Mouse (Mus musculus) embryo, embryonic 9.5 days (tissue): ENCODE results near the gene Trim44.

Experiments
- DNase-seq: peaks from one replicate; pipeline ENCODE4 v3.0.0-alpha.2; 2017; ENCODE audit errors: extremely low spot score

Trim44 gene

DNA sequence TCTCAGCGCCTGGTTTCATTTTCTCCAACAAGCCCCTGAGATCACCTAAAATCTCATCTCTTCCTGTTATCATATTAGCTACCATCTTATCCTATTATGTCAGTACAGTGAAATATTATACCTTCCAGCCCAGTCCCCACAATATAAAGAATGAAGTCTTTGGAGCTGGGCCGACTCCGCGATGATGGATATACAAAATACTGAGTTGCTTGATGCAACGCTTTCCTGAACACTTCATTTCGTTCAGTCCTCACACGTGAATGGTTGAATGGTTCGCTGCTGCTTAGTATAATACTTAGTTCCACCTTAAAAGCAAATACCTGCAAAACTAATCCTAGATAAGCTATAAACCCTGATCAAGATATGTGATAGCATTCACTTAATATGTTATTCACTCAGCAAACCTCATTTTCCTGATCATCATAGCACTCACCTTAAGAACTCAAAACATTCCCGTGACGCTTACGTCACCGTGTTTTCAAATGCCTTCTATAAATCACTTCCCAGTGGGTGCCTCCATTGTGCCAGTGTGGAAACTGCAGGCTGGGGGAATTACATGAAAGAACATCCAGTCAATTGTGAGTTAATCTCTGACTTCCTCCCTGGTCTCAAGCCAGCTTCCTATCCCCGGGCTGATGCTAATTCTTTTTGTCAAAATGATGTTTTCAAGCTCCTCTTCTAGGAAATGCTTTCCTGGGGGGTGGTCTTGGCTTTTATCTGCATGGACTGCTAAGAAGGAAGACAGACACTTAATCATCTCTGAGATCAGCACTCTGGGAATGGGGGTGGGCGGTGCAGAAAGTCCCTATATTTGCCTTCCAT lies at the start of gene Trim44:
Trim44 (minus strand) TSS at position 466 of the 822 bp plus-strand sequence.
- peak; percentile 42 for DNase-seq

DNA sequence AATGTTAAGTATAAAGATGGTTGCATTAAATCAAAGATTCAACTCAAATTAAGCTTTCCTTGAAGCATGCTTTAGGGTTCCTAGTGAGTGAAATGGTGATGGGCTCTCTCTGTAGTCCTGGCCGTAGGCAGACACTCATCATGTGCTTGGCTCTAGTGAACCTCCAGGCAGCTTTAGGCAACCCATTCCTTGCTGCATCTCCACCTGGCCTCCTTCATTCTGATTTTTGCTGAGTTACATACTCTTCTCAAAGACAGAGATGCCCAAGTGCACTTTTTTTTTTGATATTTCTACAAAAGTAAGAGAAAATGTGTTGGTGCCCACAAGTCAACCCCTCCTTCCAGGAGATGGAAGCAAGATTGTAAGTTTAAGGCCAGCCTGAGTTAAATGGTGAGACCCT lies 47.5 kb upstream of the Trim44 start:
- no peak for DNase-seq

DNA sequence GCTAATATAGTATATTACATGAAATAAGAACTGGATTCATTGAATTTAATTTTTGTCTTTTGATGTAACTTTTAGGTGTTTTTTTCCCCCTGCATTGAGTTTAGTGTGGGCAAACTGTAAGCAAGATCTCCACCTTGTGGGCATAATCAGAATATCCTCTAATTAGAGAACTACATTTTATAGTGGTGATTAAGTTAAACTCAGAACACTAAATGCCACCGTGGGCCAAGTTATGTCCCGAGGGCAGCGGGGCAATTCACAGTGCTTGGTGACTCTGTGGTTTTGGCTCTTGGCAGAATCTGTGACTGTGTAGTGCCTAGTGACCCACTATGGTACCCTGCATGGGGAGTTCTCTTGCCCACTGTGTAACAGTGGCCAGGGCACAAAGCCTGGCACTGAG lies 45.8 kb upstream of the Trim44 start:
- no peak for DNase-seq

DNA sequence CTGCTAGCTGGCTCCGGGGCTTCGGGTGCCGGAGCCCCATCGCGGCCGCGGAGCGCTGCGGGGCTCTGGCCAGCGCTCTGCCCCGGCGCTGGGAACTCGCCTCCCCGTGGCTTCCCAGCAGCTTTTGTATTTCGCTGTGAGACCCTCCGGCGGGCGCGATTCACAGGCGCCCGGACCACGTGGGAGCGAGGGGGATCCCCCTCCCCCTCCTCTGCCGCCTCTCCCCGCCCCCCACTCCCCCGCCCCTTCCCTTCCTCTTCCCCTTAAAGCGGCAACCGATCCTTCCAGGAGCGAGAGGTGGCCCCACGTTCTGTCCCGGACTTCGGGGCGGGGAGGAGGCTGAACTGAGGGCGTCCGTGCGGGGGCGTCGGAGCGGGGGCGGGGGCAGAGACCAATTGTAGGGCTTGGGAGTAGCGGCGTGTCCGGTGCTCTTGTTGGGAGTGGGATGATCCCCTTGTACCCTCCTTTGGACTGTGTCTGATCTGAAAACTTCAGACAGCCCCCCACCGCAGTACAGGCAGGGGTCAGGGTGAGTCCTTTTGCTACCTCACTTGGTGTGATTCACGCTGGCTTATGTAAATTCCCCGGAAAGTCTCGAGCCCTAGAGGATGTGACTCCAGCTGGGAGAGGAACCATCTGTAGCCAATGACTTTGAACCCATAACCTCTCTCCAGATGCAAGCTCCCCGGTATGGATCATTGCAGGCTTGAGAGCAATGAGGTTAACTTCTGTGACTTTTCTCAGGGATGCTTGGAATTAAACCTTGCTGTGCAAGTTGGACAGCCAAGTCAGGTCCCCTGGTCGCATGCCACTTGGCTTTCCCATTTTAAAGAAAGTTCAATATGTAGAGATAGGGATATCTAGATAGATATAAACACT lies 44.3 kb upstream of the Trim44 start, which contains the start of gene Fjx1:
Fjx1 (minus strand) TSS at position 829 of the 879 bp plus-strand sequence.
- peak; percentile 90 for DNase-seq

DNA sequence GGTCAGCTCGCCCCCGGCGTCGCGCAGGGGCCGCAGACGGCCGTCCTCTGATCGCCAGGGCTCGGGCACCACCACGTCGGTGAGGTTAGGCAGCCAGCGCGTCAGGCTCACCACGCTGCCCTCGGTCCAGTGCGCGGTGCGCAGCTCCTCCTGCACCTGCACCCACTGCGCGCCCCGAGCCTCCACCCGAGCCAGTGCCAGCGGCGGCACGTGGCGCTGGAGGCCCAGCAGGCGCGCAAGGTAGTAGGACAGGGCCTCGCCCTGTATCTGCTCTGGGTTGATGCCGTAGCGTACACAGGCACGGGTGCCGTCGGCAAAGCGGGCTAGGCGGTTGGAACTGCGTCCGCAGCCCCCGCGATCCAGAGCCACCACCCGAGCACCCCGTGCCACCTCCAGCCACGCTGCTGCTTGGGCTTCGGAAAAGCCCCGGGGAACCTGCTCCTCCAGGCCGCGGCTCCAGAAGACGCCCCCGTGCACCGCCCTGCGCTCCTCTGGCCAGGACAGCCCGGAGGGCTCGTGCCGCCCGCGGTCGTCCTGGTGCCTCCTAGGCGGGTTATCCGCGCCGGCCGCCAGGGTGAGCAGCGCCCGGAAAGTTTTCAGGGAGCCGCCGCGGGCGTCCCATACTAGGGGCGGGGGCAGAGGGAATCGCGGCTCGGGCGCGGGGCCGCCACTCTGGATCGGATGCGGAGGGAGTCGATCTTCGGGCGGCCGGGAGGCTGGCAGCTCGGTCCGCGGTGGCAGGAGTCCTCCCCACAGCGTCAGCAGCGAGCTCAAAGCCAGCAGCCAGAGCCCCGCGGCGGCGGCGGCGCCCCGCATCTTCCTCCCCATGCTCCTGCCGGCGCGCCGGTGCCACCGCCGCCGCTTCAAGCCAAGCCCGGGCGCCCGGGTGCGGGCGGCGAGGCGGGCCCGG lies 43.4 kb upstream of the Trim44 start:
- DNase-seq = peak; percentile 70

DNA sequence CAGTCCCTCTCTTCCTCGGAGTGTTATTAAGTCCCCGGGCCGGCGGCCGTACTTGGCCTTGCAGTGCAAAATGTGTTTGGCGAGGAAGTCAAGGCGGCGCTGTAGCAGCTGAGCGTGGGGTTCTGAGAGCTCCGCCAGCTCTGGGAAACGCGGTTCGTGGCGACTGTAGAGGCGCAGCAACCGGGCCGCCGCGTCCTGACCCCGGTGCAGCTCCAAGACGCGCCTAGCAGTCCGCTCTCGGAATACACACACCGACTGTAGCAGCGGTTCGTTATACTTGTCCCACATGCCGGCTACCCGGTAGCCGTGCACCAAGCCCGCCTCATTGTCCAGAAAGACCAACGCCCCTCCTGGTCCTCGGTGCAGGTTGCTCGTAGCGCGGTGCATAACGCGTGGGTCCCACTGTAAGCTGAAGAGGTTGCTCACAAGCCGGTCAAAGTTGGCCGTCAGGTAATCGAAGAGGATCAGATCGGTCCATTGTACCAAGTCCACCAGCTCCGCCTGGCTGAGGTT lies 42.7 kb upstream of the Trim44 start:
- DNase-seq = peak; percentile 68

DNA sequence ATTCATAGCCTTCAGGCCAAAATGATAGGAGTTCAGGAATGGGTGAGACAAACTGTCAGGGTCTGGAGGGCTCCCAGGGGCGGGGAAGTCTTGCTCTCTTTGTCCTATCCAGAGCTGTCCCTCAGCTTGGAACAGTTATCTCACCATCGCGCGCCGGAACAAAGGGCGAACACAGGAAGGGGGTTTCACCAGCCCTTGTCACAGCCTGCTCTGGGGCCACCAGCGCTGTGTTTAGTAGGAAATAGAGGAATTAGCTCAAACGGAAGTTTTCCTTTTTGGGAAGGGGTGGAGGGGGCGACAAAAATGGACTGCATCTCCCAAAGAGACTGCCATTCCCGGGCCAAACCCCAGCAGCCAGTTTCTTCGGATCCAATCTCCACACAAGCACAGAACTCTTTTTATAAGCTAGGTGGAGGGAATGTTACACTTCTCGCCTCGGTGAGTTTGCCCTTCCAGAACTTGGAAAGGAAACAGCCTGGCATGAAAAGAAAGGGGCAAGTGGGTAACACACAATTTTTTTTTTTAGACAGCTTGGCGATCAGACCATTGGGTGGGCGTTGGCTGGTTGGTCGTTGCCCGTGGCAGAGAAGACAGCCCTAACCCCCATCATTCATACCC lies 42.1 kb upstream of the Trim44 start:
- peak; percentile 76 for DNase-seq

DNA sequence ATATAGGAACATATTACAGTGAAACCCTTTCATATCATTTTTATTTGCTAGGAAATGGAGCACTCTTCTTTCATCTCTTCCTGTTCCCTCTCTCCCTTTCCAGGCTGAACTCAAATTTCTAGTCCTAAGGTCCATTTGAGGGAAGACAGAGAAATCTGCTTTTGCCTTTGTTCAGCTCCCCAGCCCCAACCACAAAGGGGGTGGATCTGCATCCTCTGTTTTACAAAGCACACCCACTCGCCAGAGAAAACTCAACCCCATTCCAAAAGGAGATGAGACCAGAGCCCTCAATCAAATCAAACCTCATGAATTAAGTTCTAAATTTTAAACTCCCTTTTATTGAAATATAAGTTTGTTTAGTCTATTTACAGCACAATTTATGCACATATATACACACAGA lies 41.4 kb upstream of the Trim44 start:
- DNase-seq = no peak

DNA sequence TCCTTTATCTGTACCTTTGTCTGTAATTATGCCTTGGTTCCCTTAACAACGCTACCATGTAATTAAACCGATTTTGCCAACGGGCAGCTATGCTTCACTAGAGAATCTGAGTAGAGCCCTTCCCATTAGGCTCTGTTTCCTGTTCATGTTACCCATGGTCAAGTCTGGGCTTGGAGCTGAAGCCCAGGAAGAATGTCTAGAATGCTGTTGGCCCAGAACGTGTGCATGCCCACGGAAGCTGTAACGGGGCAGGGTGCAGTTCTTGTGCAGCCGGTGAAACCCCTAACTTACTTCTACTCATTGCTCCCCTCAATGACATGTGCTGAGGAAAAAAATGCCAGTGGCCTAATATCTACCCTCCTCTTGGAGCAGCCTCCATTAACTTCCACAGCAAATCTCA lies 40.2 kb upstream of the Trim44 start:
- DNase-seq = no peak

DNA sequence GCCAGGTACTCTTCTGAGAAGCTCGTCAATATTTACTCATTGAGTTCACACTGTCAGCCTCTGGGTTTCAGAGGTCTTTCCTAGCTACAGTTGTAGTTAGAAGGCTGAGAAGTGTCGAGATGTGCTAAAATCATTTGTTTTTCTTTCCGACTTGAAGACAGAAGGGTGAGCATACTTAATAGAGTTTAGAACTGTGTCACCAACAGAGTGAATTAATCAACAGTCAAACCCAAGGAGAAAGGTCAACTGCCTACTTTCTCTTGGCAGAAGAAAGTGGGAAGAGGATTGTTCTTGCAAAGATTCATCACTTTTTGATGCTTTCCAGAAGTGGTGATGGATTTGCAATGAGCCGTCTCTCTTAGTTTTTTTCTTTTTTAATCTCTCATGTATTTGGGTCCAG lies 39.2 kb upstream of the Trim44 start:
- no peak for DNase-seq

DNA sequence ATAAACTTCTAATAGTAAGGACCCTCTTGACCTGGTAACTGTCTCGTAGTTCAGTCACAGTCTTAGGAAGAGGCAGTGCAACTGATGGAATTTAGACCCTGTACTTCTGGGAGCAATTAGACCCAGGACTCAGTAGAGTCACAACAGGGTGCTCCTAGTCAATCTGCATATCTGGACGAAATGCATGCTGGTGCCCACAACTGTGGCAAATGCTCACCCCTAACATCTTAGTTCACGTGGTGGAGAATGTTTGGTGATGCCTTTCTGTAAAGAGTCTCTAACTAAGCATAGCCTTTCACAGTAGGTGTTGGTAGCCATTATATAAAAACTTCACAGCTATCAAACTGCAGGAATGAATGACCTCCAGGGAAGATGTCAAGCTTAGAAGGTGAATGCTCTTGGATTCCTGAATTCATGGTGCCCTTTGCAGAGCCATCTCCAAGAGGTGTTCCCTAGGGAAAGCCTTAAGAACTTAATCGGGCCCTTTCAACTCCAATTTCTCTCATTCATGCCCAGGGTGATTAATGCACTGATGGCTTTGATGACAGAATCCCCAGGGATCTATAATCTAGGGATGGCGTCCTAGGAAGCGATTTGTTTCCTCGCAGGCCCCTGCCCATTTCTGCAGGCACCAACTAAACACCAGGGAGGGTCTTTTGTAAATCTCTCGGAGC lies 29.9 kb upstream of the Trim44 start:
- no peak for DNase-seq

DNA sequence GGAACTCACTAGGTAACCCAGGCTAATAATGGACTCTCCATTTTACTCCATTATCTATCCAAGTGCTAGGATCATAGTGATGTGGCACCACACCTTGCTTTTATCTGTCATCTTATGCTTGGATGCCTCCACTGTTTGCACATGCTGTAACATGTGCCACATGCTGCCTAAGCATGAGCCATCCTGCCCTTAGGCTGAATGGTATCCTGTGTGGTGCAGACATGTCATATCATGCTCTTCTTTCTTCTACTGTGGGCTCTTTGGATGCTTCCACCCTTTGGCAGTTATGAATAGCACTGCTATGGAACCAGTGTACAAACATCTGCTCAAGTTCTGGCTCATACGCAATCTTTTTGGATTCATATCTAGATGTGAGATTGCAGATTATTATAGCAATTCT lies 26.3 kb upstream of the Trim44 start:
- no peak for DNase-seq

DNA sequence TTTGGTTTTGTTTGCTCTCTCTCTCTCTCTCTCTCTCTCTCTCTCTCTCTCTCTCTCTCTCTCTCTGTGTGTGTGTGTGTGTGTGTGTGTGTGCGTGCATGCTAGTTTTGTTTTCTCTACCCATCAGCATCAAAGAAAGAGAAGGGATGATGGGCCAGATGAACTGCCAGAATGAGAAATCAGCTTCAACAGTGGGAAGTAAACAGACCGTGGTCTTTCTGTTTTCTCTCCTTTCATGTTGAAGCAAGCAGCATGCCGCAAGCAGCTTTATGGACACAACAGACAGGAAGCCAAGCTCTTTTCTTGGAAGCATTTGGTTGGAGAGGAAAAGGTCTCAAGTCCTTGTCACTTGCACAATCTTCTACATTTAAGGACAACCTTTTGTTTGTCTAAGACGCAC lies 23.5 kb upstream of the Trim44 start:
- no peak for DNase-seq

DNA sequence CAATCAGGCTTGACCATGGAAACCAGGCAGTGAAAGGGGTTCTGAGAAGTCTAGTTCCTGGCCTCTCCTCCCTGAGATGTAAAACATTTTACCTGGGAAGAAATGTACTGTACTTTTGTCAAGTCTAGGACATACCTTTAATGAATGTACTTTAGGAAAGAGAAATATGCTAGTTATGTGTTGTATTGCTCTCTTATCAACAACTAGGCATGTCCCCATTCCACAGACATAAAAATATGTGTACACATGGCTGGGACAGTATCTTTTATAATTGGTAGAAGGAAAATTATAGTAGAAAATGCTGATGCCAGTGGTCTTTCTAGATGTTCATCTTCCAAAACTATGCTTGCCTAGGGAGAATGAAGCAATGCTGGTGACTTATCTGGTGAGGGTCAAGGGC lies 20.3 kb upstream of the Trim44 start:
- DNase-seq = no peak

DNA sequence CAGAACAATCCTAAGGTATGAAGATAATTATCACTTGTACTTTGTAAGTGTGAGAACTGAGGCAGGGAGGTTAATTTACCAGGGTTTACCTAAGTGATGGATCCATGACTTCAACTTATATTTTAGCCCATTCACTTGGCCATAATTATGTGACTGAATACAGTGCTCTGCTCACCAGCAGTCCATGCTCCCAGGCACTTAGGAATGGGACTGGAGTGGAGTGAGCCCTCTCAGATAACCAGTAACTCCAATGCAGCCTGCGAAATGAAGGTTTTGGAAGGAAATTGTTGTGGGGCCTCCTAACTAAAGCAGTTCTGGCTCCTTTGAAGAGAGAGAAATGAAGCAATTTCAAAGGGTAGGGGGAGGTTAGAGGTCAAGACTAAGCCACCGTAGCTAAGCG lies 18.8 kb upstream of the Trim44 start:
- DNase-seq = no peak

DNA sequence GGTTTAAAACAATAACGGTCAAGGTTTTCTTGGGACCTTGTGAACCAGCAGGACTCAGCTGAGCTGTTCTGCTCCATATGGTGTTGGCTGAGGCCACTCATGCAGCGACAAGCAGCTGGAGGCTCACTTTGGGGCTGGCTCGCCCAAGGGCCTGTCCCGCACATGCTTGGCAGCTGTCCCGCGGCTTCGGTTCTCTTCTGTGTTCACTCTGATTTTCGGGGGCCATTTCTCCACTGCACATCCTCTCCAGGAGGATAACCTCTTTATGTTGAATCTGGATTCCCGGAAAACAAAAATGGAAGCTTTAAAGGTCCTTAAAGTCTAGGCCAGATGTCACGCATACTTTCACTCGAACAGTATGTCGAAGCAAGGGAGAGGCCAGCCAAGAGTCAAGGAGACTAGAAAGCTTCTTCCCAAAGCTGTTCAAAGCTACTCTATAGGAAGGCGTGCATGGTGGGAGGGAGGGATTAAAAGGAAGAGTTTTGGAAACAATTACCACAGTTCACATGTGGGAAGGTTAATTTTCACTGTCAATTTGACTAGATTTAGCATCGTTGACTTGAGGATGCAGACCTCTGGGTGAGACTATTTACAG lies 8.6 kb upstream of the Trim44 start:
- DNase-seq = no peak

DNA sequence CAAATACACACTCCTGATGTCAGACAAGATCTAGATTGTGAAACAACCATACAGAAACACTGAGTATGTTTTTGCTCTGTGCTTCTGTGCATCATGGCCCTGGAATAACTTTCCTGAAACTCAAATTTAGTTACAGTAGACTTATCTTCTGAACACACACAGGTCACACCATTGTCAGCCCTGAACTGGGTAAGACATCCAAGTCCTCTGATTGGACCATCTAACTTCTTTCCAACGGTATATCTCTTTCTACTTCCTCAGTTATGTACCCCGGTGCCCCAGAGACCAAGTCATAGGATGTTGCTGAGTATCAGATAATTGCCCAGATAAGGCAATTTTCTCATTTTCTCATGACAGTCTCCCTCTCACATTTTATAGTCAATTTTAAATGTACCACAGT lies 5.1 kb upstream of the Trim44 start:
- DNase-seq = no peak

DNA sequence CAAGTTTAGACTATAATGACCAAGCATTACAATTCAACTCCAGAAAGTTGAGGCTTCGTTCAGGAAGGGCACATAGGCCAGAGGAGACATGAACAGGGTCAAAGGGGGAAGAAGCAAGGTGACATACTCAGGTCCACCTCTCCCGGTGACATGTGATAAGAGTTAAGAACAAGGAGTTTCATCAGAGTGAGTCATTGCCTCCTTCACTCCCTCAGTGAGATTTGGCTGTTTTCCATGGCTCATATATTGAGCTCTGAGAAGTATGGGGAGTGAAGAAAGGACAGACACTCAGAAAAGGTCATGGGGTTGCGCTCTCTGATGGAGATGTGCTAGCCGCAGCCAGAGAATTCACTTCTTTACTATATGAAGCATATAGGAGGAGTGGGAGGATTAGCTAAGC lies 3.0 kb upstream of the Trim44 start:
- DNase-seq = no peak

DNA sequence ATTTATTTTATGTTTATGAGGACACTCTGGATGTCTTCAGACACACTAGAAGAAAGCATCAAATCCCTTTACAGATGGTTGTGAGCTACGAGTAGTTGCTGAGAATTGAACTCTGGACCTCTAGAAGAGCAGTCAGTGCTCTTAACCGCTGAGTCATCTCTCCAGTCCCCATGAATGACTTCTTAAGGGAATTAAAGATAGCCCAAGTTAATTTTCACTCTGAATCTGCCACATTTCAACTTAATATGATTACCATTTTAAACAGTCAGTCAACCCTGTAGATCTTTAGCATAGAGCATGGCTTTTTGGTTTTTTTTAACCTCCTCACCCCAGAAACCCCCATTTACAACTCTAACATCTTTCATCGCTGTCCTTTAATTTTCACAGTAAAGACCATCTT lies 2.1 kb upstream of the Trim44 start:
- no peak for DNase-seq
